Mouse (Mus musculus) ES-Bruce4 (cell line): Measurements from ENCODE around the gene Myo10. TPM values are rescaled to one million over a fixed set of nuclear protein-coding genes. Genes with fewer than 3 reads are reported as not detected.

Experiments used
- H3K27ac ChIP-seq: 2 replicates; pipeline ENCODE4 v1.5.1; 2012; ENCODE audit warnings: low read length, inconsistent platforms; ENCODE audit not compliant: insufficient read depth
- H3K27me3 ChIP-seq: 2 replicates; pipeline ENCODE4 v1.6.1; 2012; ENCODE audit warnings: mild to moderate bottlenecking, low read length, inconsistent platforms; ENCODE audit not compliant: control insufficient read depth, poor library complexity, insufficient read depth, severe bottlenecking
- H3K36me3 ChIP-seq: 2 replicates; pipeline ENCODE4 v1.6.1; 2012; ENCODE audit warnings: inconsistent platforms, mild to moderate bottlenecking, low read length, moderate library complexity; ENCODE audit not compliant: control insufficient read depth, poor library complexity, insufficient read depth, severe bottlenecking
- H3K4me1 ChIP-seq: one replicate; pipeline ENCODE4 v1.8.1; 2011; ENCODE audit warnings: low read length; ENCODE audit not compliant: control insufficient read depth, insufficient read depth
- H3K4me3 ChIP-seq: 2 replicates; pipeline ENCODE4 v1.5.1; 2011; ENCODE audit warnings: low read depth, mild to moderate bottlenecking, low read length
- H3K9ac ChIP-seq: 2 replicates; pipeline ENCODE4 v1.6.1; 2012; ENCODE audit warnings: low read depth, mild to moderate bottlenecking, inconsistent platforms; ENCODE audit not compliant: poor library complexity, severe bottlenecking
- H3K9me3 ChIP-seq: replicated peaks from 2 replicates; pipeline ENCODE4 v1.6.1; 2012; ENCODE audit warnings: mild to moderate bottlenecking, low read length, inconsistent platforms; ENCODE audit not compliant: control insufficient read depth, poor library complexity, insufficient read depth, severe bottlenecking
- CTCF ChIP-seq: IDR thresholded peaks from one replicate; pipeline ENCODE4 v1.8.1; 2011; ENCODE audit warnings: low read depth, low read length
- EP300 ChIP-seq: IDR thresholded peaks from 2 replicates; pipeline ENCODE4 v1.6.1; 2011; ENCODE audit warnings: low read depth, low read length; ENCODE audit not compliant: insufficient read depth
- POLR2A ChIP-seq: IDR thresholded peaks from one replicate; pipeline ENCODE4 v1.8.1; 2011; ENCODE audit warnings: low read length; ENCODE audit not compliant: insufficient read depth
- polyA plus RNA-seq: library from polyadenylated mRNA; stranded (reverse); fragments of >200 nt; gene quantifications from 2 replicates; pipeline ENCODE4 v1.2.4, GENCODE M21; 2011; ENCODE audit warnings: low read depth; ENCODE audit not compliant: missing spikeins, insufficient read depth, insufficient read length

Myo10 gene
- polyA plus RNA-seq, 1 experiment = 171 TPM

GRCm38 (mm10) chr15:25688424-25689283 lies 66.3 kb downstream of the Myo10 start:
- Histone ChIP-seq H3K9me3 (no peaks in the 10 kb centered on the region), H3K4me3 (no peak overlapping the region), H3K36me3 (no peaks in the 10 kb centered on the region), H3K4me1 (no peaks in the 10 kb centered on the region), H3K27ac (no peak overlapping the region), H3K9ac (no peak overlapping the region), H3K27me3 (no peaks in the 10 kb centered on the region)
- TF ChIP-seq CTCF = no peak

DNA sequence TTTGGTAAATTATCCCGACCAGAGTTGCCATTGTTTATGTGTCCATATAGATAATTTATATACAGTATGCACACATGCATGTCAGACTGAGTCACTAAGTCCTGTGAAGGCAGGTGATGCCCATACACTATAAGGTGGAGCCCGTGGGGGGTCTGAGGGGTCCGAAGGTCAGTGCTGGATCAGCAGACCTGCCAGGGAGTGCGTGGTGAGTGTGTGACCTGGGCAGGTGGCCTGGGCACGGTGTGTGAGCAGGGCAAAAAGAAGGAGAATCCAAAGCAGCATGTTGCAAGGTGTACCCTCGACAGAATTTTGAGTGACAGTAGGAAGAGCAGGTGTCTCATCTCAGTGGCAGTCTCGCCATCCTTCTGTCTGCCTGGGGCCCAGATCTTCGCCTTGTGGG lies 67.2 kb downstream of the Myo10 start:
- no peak for TF ChIP-seq POLR2A
- TF ChIP-seq CTCF = no peak
- no peak for TF ChIP-seq EP300
- no peak overlapping the region for H3K4me3 ChIP-seq
- peaks cover 3% of the 10 kb centered on the region for H3K4me1 ChIP-seq
- H3K9ac ChIP-seq = no peak overlapping the region
- no peaks in the 10 kb centered on the region for H3K9me3 ChIP-seq
- H3K27me3 ChIP-seq = no peaks in the 10 kb centered on the region
- H3K36me3 ChIP-seq = no peaks in the 10 kb centered on the region
- no peak overlapping the region for H3K27ac ChIP-seq

DNA sequence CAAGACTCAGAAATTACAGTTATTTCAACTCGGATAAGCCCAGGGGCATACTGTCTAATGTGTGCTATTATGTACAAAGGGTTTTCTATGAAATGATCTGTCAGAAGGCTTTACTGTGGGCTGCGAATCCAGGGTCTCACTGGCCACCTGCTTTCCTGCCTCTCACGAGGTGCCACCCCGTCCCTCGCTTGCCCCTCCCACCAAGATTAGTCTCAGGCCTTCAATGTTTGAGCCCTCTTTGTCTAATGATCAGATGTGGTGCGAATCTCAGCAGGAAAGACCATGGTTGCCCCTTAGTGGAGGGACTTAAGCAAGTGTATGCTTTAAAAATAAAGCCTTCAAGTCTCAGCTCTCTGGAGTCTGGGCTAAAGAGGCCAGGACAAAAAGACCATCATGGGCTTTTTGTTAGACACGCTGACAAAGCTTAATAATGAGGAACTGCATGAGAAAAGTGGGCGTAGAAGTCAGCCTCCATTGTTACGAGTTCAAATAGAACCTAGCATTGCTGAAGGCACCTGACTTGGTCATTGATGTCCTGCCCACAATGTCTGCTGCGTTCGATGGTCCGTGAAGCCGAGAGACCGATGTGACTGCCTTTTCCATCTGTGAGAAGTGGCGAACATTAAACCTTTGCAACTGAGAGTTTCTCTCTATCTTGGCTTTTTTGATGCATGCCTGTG lies 67.9 kb downstream of the Myo10 start:
- H3K9ac ChIP-seq = no peak overlapping the region
- no peaks in the 10 kb centered on the region for H3K36me3 ChIP-seq
- no peak overlapping the region for H3K27ac ChIP-seq
- no peak overlapping the region for H3K4me3 ChIP-seq
- peaks cover 3% of the 10 kb centered on the region for H3K4me1 ChIP-seq
- TF ChIP-seq EP300 = no peak
- no peak for TF ChIP-seq CTCF
- no peak for TF ChIP-seq POLR2A
- H3K27me3 ChIP-seq = no peaks in the 10 kb centered on the region
- no peaks in the 10 kb centered on the region for H3K9me3 ChIP-seq

DNA sequence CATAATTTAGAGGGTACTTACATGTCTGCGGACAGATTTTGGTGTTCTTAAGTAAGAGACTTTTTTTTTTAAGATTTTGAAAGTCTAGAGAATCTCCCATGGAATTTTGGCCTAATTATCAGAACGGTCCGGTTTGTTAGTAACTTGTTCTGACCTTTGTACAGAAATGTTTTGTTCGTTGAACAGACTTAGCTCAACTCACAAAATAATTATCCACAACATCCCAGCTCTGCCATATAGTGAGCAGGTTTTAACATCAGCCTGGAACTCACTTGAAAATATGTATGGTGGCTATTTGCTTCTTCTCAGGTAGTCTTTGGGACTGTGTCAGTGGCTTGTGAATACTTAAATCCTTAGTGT lies 68.4 kb downstream of the Myo10 start:
- H3K9ac ChIP-seq = no peak overlapping the region
- no peaks in the 10 kb centered on the region for H3K27me3 ChIP-seq
- H3K9me3 ChIP-seq = no peaks in the 10 kb centered on the region
- no peak overlapping the region for H3K27ac ChIP-seq
- H3K36me3 ChIP-seq = no peaks in the 10 kb centered on the region
- no peak for TF ChIP-seq CTCF
- TF ChIP-seq EP300 = no peak
- H3K4me3 ChIP-seq = no peak overlapping the region
- peaks cover 3% of the 10 kb centered on the region for H3K4me1 ChIP-seq

- TF ChIP-seq CTCF (no peak), EP300 (peak; percentile 85)
- Histone ChIP-seq H3K9ac (no peak overlapping the region), H3K4me3 (no peak overlapping the region), H3K27ac (peak overlapping the region; percentile 72), H3K4me1 (peaks cover 3% of the 10 kb centered on the region), H3K27me3 (no peaks in the 10 kb centered on the region), H3K9me3 (no peaks in the 10 kb centered on the region), H3K36me3 (no peaks in the 10 kb centered on the region)
These were observed 70.1 kb downstream of the Myo10 start for GRCm38 (mm10) chr15:25692254-25692950.

- Histone ChIP-seq H3K9ac (no peak overlapping the region), H3K27ac (no peak overlapping the region), H3K4me3 (no peak overlapping the region), H3K27me3 (no peaks in the 10 kb centered on the region), H3K36me3 (no peaks in the 10 kb centered on the region), H3K9me3 (no peaks in the 10 kb centered on the region), H3K4me1 (peaks cover 3% of the 10 kb centered on the region)
- no peak for TF ChIP-seq POLR2A
- peak; percentile 34 for TF ChIP-seq CTCF
These were observed 71.4 kb downstream of the Myo10 start for GRCm38 (mm10) chr15:25693708-25694107.
